8 mouse cellular contexts compared by ENCODE assay signal in the genomic region with DNA sequence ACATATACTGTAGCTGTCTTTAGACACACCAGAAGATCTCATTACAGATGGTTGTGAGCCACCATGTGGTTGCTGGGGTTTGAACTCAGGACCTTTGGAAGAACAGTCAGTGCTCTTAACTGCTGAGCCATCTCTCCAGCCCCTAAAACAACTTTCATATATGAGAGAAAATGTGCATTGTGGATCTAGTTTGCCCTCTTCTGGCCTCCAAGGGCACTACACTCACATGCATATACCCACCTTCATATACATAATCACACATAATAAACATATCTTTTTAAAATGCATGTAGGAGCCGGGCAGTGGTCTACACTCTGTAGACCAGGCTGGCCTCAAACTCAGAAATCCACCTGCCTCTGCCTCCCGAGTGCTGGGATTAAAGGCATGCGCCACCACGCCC. TPM values are rescaled to one million over a fixed set of nuclear protein-coding genes. Genes with fewer than 3 reads are reported as not detected.
"Had no signal": no experiment of that assay in that cellular context is flagged by ENCODE, and none has a peak within 500 bp of the region (broad histone marks: within the 10 kb centered on the region; RNA-seq: fewer than 3 reads in every experiment).

No protein-coding gene starts in this region.

RNA-seq across cellular contexts. Expression of gene Pnpla1, which starts 16.3 kb away (rescaled TPM):
- total RNA-seq: monocyte, adult 5-6 weeks; neutrophil, adult 5-6 weeks had no signal
- polyA plus RNA-seq: liver, embryonic 13.5 days; lung, embryonic 16.5 days; macrophage; midbrain, embryonic 12.5 days; myocyte; neural tube, embryonic 13.5 days had no signal
